Mouse (Mus musculus): Measurements from ENCODE around the gene Cd320. TPM values are rescaled to one million over a fixed set of nuclear protein-coding genes. Genes with fewer than 3 reads are reported as not detected.
"Not testable (repeated sequence)": the region's sequence is repeated elsewhere in the genome, so short reads cannot be mapped to it uniquely, and the experiment has no call there.

Gene Cd320
- total RNA-seq, 2 experiments from 2014 or later = 15.6 to 20.7 TPM

DNA sequence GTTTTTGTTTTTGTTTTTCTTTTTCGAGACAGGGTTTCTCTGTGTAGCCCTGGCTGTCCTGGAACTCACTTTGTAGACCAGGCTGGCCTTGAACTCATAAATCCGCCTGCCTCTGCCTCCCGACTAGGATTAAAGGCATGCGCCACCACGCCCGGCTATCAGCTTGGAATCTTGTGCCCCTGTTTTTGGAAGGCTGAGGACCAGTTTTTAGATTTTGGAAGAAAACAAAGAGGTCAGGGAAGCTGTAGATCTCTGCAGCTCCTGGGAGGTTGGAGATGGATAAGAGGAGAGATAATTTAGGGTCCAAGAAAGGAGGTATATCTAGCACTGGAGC is 17.9 kb upstream of the Cd320 start:
- not testable (repeated sequence) for DNase-seq

DNA sequence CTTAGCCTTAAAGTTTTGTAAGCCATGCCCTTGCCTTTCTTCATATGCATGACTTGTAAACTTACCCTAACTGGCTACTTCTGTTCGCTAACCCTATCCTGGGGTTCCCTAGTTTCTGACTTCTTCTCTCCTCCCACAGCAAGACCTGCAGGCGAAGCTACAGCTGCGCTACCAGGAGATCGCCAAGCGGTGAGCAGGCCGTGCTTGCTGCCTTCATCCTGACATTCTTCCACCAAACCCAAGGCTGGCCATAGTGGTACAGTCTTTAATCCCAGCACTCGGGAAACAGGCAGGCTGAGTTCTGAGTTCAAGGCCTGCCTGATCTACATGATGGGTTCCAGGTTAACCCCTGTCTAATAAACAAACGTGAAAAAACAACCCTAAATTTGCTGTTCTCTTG is 17.4 kb upstream of the Cd320 start:
- DNase-seq = no peak

GRCm38 (mm10) chr17:33826850-33827249 is 16.0 kb upstream of the Cd320 start:
- DNase-seq = peak; percentile 45

GRCm38 (mm10) chr17:33828892-33829291 is 14.0 kb upstream of the Cd320 start:
- DNase-seq = peak; percentile 58

DNA sequence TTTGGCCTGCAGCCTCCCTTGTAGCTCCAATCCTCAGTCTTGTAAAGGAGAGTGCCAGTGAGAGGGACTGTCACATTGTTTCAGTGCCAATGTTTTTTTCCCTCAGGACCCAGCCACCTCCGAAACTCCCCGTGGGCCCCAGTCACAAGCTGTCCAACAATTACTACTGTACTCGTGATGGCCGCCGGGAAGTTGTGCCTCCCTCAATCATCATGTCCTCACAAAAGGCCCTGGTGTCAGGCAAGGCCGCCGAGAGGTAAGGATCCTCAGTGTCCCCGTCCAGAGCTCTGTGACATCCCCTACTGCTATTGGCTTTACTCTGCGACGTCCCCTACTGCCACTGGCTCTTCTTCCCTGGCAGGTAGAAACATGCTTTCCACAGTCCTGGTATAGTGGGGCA is 13.3 kb upstream of the Cd320 start:
- DNase-seq = no peak

DNA sequence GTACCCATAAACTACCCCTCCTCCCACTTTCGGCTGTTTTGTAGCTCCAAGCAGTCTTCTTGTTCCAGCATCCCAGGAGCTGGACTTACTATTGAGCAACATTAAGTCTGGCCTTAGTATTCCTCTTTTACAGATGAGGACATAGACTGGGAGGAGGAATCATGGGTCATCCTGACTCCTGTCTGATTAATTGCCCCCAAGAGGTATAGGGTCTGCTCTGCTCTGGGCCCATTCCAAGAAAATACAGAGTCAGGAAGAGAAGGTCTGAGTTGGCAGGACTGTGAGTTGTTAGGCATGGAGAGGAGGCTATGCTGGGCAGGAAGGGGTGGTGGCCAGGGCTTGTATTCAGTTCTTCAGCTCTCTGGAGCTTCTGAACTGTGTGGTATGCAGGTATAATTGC is 1.3 kb downstream of the Cd320 start:
- DNase-seq = no peak

DNA sequence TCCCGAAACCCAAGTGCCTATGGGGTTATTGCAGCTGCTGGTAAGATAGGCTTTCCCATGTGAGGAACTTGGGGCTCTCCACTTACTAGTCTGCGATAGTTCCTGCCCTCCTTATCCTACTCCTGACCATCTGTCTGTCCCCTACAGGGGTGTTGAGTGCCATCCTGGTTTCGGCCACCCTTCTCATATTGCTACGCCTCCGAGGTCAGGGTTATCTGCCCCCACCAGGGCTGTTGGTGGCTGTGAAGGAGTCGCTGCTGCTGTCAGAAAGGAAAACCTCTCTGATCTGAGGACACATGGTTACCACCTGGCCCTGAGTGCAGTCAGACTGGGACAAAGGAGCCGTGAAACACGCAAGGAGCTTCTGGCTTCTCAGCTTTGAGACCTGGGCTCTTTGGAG is 5.2 kb downstream of the Cd320 start:
- DNase-seq = no peak

- no peak for DNase-seq
Measured at GRCm38 (mm10) chr17:33851331-33851730, 8.4 kb downstream of the Cd320 start.

- no peak for DNase-seq
Measured at GRCm38 (mm10) chr17:33857816-33858215, 14.9 kb downstream of the Cd320 start.

- DNase-seq = no peak
Measured at GRCm38 (mm10) chr17:33865330-33866030, 22.6 kb downstream of the Cd320 start.

- DNase-seq = not testable (repeated sequence)
Measured at GRCm38 (mm10) chr17:33873537-33873936, 30.6 kb downstream of the Cd320 start, which contains the start of gene Gm7029. Gene Gm7029 (plus strand): TSS chr17:33873837.

DNA sequence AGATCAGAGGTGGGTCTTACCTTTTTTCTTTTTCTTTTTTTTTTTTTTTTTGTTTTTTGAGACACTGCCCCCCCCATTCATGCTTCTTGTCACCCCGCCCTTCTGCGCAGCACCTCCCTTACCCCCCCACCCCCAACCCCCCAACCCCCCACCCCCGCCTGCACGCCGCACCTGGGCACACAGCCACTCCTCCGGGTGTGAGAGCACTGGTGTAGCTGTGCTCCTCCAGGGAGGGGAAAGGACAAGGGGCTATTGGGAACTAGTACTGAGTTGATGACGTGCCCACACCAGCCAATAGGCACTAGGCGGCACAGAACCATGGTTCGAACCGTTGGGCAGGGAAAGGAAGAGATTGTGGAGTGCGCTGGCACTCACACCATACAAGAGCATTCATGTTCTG is 31.5 kb downstream of the Cd320 start:
- no peak for DNase-seq

- DNase-seq = not testable (repeated sequence)
Measured at GRCm38 (mm10) chr17:33875797-33876196, 32.9 kb downstream of the Cd320 start.

- not testable (repeated sequence) for DNase-seq
Measured at GRCm38 (mm10) chr17:33884320-33884719, 41.4 kb downstream of the Cd320 start.

- DNase-seq = not testable (repeated sequence)
Measured at GRCm38 (mm10) chr17:33887802-33888201, 44.9 kb downstream of the Cd320 start.

DNA sequence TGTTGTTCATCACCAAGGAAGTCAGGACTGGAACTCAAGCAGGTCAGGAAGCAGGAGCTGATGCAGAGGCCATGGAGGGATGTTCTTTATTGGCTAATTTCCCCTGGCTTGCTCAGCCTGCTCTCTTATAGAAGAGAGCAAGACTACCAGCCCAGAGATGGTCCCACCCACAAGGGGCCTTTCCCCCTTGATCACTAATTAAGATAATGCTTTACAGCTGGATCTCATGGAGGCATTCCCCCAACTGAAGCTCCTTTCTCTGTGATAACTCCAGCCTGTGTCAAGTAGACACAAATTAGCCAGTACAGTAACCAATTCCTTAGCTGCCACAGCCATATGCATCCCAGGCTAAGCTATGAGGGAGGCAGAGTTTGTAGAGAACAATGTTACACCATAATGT is 45.3 kb downstream of the Cd320 start:
- DNase-seq = not testable (repeated sequence)

DNA sequence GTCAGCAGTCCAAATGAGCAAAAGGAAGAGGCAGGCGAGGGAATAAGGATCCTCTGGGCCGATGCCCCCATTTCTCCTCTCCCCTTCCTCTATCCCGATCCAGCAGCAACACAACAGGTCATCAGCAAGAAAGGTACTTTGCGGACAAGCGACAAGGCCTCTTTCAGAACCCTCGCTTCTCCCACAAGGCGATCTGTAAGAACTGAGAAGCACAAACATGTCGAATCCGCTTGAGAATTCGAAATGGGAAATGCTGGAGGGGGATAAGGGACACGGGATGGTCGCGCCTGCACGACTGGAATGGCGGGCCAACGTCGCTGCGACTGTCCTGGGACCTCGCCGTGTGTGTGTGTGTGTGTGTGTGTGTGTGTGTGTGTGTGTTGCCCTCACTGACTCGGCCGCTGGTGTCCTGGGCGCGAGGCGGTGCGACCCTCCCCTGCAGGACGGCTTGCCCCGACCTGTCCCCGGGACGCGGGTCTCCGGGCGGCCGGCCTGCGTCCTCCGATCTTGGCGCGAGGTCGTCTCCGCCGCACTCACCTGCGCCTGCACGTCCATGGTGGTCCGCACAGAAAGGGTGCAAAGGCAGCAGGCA is 47.1 kb downstream of the Cd320 start:
- DNase-seq = not testable (repeated sequence)

DNA sequence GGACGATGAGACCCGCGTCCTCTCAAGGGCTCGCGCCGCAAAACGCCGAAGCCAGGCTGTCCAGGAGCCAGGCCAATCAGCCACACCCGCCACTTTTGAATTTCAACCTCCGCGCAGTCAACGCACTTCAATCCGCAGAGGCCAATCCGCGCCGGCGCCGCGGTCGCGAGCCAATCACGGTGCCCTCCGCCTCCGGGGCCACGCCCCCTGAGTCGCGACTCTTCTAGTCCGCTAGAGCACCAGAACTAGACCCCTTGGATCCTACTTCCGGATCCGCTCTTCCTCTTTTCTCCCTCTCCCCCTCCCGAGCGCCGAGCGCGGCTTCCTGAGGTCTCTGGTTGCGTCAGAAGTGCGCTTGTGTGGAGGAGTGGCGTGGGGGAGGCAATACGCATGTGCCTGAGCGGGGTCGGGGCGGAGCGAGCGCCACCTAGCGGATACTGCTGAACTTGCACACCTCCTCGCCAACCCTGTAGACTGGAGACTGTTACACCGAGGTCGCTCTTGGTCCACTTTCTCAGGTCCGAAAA is 47.7 kb downstream of the Cd320 start, which contains the start of gene Kifc1:
TSS of gene Kifc1 (minus strand) at position 129 of the 527 bp plus-strand sequence.
- DNase-seq = peak; percentile 100

GRCm38 (mm10) chr17:33891357-33891756 is 48.5 kb downstream of the Cd320 start:
- DNase-seq = no peak

DNA sequence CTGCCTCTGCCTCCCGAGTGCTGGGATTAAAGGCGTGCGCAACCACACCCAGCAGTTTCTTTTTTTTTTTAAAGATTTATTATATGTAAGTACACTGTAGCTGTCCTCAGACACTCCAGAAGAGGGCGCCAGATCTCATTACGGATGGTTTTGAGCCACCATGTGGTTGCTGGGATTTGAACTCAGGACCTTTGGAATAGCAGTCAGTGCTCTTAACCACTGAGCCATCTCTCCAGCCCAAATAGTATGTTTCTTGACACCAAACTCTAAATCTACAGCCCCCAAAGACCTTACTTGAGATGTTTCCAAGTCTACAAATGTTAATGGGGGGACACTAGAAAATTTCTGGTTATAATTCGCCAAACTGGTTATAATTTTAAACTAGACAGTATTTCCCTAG is 49.0 kb downstream of the Cd320 start:
- DNase-seq = not testable (repeated sequence)

DNA sequence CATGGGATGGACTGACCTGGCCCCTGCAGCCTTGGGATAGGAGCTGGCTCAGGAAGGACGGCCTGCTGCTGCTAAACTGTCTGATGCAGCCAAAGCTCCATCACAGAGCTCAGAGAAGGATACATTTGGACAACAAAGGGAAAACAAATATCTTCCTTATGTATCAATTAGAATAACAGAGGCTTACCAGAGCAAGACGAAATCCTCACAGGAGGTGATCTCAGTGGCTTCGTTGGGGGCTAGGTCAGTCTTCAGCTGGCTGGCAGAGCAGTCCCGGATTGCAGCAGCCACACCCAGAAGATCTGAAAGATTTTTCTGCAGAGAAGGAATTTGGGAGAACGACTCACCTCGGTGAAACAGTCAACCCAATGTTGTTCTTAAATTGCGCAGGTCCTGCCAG is 49.5 kb downstream of the Cd320 start:
- no peak for DNase-seq

DNA sequence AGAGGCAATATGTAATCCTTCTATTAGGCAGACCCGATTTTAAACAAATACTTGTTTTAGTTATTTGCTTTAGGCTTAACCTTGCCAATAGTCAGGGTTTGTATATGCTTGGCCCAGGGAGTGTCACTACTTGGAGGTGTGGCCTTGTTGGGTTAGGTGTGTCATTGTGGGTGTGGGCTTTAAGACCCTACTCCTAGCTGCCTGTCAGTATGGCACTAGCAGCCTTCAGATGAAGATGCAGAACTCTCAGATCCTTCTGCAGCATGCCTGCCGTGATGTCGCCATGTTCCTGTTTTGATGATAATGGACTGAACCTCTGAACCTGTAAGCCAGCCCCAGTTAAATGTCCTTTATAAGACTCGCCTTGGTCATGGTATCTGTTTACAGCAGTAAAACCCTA is 50.1 kb downstream of the Cd320 start:
- DNase-seq = not testable (repeated sequence)

- no peak for DNase-seq
Measured at GRCm38 (mm10) chr17:33897114-33897794, 54.4 kb downstream of the Cd320 start.
